Comparison of ENCODE assay signal across 18 mouse cellular contexts in genomic region chr1:158228687-158229224, GRCm38 (mm10).
"Had no signal": no experiment of that assay in that cellular context is flagged by ENCODE, and none has a peak within 500 bp of the region (broad histone marks: within the 10 kb centered on the region; RNA-seq: fewer than 3 reads in every experiment).

No protein-coding gene starts in this region.

- H3K4me2 ChIP-seq: lung, embryonic 14.5 days; midbrain, embryonic 13.5 days; neural tube, embryonic 13.5 days; neural tube, embryonic 15.5 days had no signal

- DNase-seq: lung, adult 18-20 months; lung, embryonic 14.5 days; lung, postnatal 10 days; lung, postnatal 4 days; right cerebral cortex, postnatal 25 days; right cerebral cortex, postnatal 4 days; spleen, adult 18-20 months; thymus, adult 2 months; thymus, postnatal 25 days; thymus, postnatal 4 days had no signal

- H3K27ac ChIP-seq: liver, embryonic 14.5 days; midbrain, embryonic 10.5 days; midbrain, embryonic 13.5 days; neural tube, embryonic 13.5 days; neural tube, embryonic 15.5 days had no signal

- H3K4me3 ChIP-seq: megakaryocyte, embryonic 14.5 days; midbrain, embryonic 10.5 days; midbrain, embryonic 13.5 days; myocyte; neural tube, embryonic 13.5 days; neural tube, embryonic 15.5 days had no signal

- H3K27me3 ChIP-seq: megakaryocyte, embryonic 14.5 days; midbrain, embryonic 13.5 days; neural tube, embryonic 13.5 days; neural tube, embryonic 15.5 days had no signal

- H3K9ac ChIP-seq: liver, embryonic 14.5 days; lung, embryonic 14.5 days; midbrain, embryonic 13.5 days; neural tube, embryonic 13.5 days; neural tube, embryonic 15.5 days had no signal

- H3K36me3 ChIP-seq: midbrain, embryonic 10.5 days; midbrain, embryonic 13.5 days; neural tube, embryonic 13.5 days; neural tube, embryonic 15.5 days had no signal

- H3K9me3 ChIP-seq: megakaryocyte, embryonic 14.5 days; midbrain, embryonic 10.5 days; midbrain, embryonic 13.5 days; neural tube, embryonic 13.5 days; neural tube, embryonic 15.5 days had no signal

- ATAC-seq: midbrain, embryonic 13.5 days; midbrain, embryonic 16.5 days had no signal
